Mouse (Mus musculus) hindbrain, embryonic 11.5 days (tissue): ENCODE measurements around the gene Gtf2h4. TPM values are rescaled to one million over a fixed set of nuclear protein-coding genes. Genes with fewer than 3 reads are reported as not detected.

Experiments
- ATAC-seq: fragments of 200-750 bp; cut with Nextera tagmentation; 2 replicates; pipeline ENCODE4 v1.8.0; 2017; ENCODE audit warnings: mild to moderate bottlenecking, moderate TSS enrichment, moderate library complexity; ENCODE audit not compliant: low FRiP score
- DNase-seq: peaks from one replicate; pipeline ENCODE4 v3.0.0-alpha.2; 2015; ENCODE audit warnings: low spot score
- H3K27ac ChIP-seq: fragments of 300-500 bp; sonication (generic); 2 replicates; pipeline ENCODE4 v1.5.1; 2014; ENCODE audit warnings: mild to moderate bottlenecking, low read depth, low read length
- H3K27me3 ChIP-seq: fragments of 300-500 bp; sonication (generic); 2 replicates; pipeline ENCODE4 v1.6.1; 2014; ENCODE audit warnings: mild to moderate bottlenecking, low read length, moderate library complexity, mixed read lengths; ENCODE audit not compliant: control insufficient read depth, insufficient read depth
- H3K36me3 ChIP-seq: fragments of 300-500 bp; sonication (generic); 2 replicates; pipeline ENCODE4 v1.6.1; 2014; ENCODE audit warnings: mild to moderate bottlenecking, low read length, moderate library complexity, mixed read lengths; ENCODE audit not compliant: control insufficient read depth, insufficient read depth
- H3K4me1 ChIP-seq: fragments of 300-500 bp; sonication (generic); replicated peaks from 2 replicates; pipeline ENCODE4 v1.6.1; 2014; ENCODE audit warnings: low read length, mixed read lengths; ENCODE audit not compliant: control insufficient read depth, insufficient read depth
- H3K4me2 ChIP-seq: fragments of 300-500 bp; sonication (generic); replicated peaks from 2 replicates; pipeline ENCODE4 v1.6.1; 2014; ENCODE audit warnings: mild to moderate bottlenecking, low read depth, low read length
- H3K4me3 ChIP-seq: fragments of 300-500 bp; sonication (generic); 2 replicates; pipeline ENCODE4 v1.5.1; 2014; ENCODE audit warnings: low read depth, low read length
- H3K9ac ChIP-seq: fragments of 300-500 bp; sonication (generic); 2 replicates; pipeline ENCODE4 v1.6.1; 2014; ENCODE audit warnings: low read depth, low read length
- H3K9me3 ChIP-seq: fragments of 300-500 bp; sonication (generic); 2 replicates; pipeline ENCODE4 v1.6.1; 2016; ENCODE audit warnings: low read length; ENCODE audit not compliant: control insufficient read depth
- WGBS: fragments of 180-500 bp; shearing (Covaris S2); extraction: QIAGEN DNeasy Blood & Tissue Kit; methylation state at CpG from one replicate; pipeline ENCODE4 v1.1.7; 2014; 5-methylcytosine and 5-hydroxymethylcytosine counted together
- polyA plus RNA-seq: library from polyadenylated mRNA; unstranded; fragments of >200 nt; fragmentation: Nextera tagmentation; extraction: Ambion mirVana; gene quantifications from 2 replicates; pipeline ENCODE4 v1.2.1, GENCODE M21; 2014

The Gtf2h4 gene
- polyA plus RNA-seq, 1 experiment from 2014 or later = 41.4 TPM

- WGBS = 71% methylated on average over 7 of the region's 7 CpGs
- no peaks in the 10 kb centered on the region for H3K9me3 ChIP-seq
- no peaks in the 10 kb centered on the region for H3K36me3 ChIP-seq
- no peak for ATAC-seq
- no peak for DNase-seq
- H3K4me2 ChIP-seq = no peak overlapping the region
- H3K27me3 ChIP-seq = no peaks in the 10 kb centered on the region
- no peak overlapping the region for H3K27ac ChIP-seq
- no peak overlapping the region for H3K9ac ChIP-seq
- H3K4me1 ChIP-seq = peaks cover 9% of the 10 kb centered on the region; the same call in 1 of the 2 replicates
- no peak overlapping the region for H3K4me3 ChIP-seq
These were observed 34.4 kb upstream of the Gtf2h4 start for GRCm38 (mm10) chr17:35707929-35708328.

GRCm38 (mm10) chr17:35705836-35706235 is 32.3 kb upstream of the Gtf2h4 start:
- Histone ChIP-seq H3K4me2 (no peak overlapping the region), H3K4me3 (no peak overlapping the region), H3K4me1 (peaks cover 6% of the 10 kb centered on the region; the same call in 1 of the 2 replicates)

GRCm38 (mm10) chr17:35704621-35705464 is 31.3 kb upstream of the Gtf2h4 start, which contains the start of gene Ddr1:
Gene Ddr1, minus strand, starts transcription at chr17:35704621.
- peak within 1 kb of the TSS; percentile 54 for H3K4me2 ChIP-seq
- H3K36me3 ChIP-seq = no peaks in the 10 kb centered on the region
- peak within 1 kb of the TSS; percentile 100 for H3K27ac ChIP-seq
- DNase-seq = peak; percentile 90
- H3K4me3 ChIP-seq = peak within 1 kb of the TSS; percentile 93
- peaks cover 2% of the 10 kb centered on the region; the same call in 1 of the 2 replicates for H3K4me1 ChIP-seq
- WGBS = 3% methylated on average over 19 of the region's 19 CpGs
- H3K27me3 ChIP-seq = no peaks in the 10 kb centered on the region
- H3K9me3 ChIP-seq = no peaks in the 10 kb centered on the region
- peak; percentile 83 for ATAC-seq
- peak within 1 kb of the TSS; percentile 89 for H3K9ac ChIP-seq

More at GRCm38 (mm10) chr17:35705836-35706235, 32.3 kb upstream of the Gtf2h4 start:
- ATAC-seq (no peak), DNase-seq (peak; percentile 62)
- Histone ChIP-seq H3K9me3 (no peaks in the 10 kb centered on the region), H3K27ac (peak overlapping the region; percentile 100), H3K9ac (no peak overlapping the region), H3K36me3 (no peaks in the 10 kb centered on the region), H3K27me3 (no peaks in the 10 kb centered on the region)
- WGBS = 21% methylated on average over 4 of the region's 4 CpGs

GRCm38 (mm10) chr17:35703751-35704271 is 30.3 kb upstream of the Gtf2h4 start:
- Histone ChIP-seq H3K4me2 (peak overlapping the region; percentile 54), H3K9me3 (no peaks in the 10 kb centered on the region), H3K36me3 (no peaks in the 10 kb centered on the region), H3K27ac (peak overlapping the region; percentile 100), H3K27me3 (no peaks in the 10 kb centered on the region), H3K4me3 (peak overlapping the region; percentile 93), H3K9ac (peak overlapping the region; percentile 89), H3K4me1 (peaks cover 6% of the 10 kb centered on the region)
- ATAC-seq (peak; percentile 86), DNase-seq (peak; percentile 93)
- under 1% methylated on average over 14 of the region's 14 CpGs for WGBS

GRCm38 (mm10) chr17:35703065-35703464 is 29.5 kb upstream of the Gtf2h4 start:
- H3K4me1 ChIP-seq = peaks cover 6% of the 10 kb centered on the region
- H3K36me3 ChIP-seq = no peaks in the 10 kb centered on the region
- peak overlapping the region; percentile 93 for H3K4me3 ChIP-seq
- ATAC-seq (no peak), DNase-seq (peak; percentile 41)
- no peaks in the 10 kb centered on the region for H3K27me3 ChIP-seq
- peak overlapping the region; percentile 97 for H3K9ac ChIP-seq
- 6% methylated on average over 2 of the region's 2 CpGs for WGBS
- H3K9me3 ChIP-seq = no peaks in the 10 kb centered on the region
- peak overlapping the region; percentile 100 for H3K27ac ChIP-seq
- peak overlapping the region; percentile 88 for H3K4me2 ChIP-seq

GRCm38 (mm10) chr17:35702605-35703004 is 29.1 kb upstream of the Gtf2h4 start:
- Histone ChIP-seq H3K36me3 (no peaks in the 10 kb centered on the region), H3K9ac (peak overlapping the region; percentile 97), H3K4me1 (peaks cover 7% of the 10 kb centered on the region), H3K27ac (peak overlapping the region; percentile 100), H3K27me3 (no peaks in the 10 kb centered on the region), H3K4me2 (peak overlapping the region; percentile 88), H3K9me3 (no peaks in the 10 kb centered on the region), H3K4me3 (peak overlapping the region; percentile 93)
- no peak for ATAC-seq
- WGBS = 5% methylated on average over 4 of the region's 4 CpGs
- peak; percentile 46 for DNase-seq

GRCm38 (mm10) chr17:35701978-35702461 is 28.5 kb upstream of the Gtf2h4 start:
- Histone ChIP-seq H3K4me1 (peaks cover 12% of the 10 kb centered on the region), H3K4me2 (peak overlapping the region; percentile 88), H3K9ac (peak overlapping the region; percentile 97), H3K4me3 (peak overlapping the region; percentile 93), H3K27me3 (no peaks in the 10 kb centered on the region), H3K9me3 (no peaks in the 10 kb centered on the region), H3K27ac (peak overlapping the region; percentile 100), H3K36me3 (no peaks in the 10 kb centered on the region)
- 1% methylated on average over 16 of the region's 16 CpGs for WGBS
- ATAC-seq (no peak), DNase-seq (peak; percentile 59)

GRCm38 (mm10) chr17:35701203-35701977 is 27.9 kb upstream of the Gtf2h4 start:
- Histone ChIP-seq H3K27ac (peak overlapping the region; percentile 100), H3K9ac (peak overlapping the region; percentile 97), H3K27me3 (no peaks in the 10 kb centered on the region), H3K4me2 (peak overlapping the region; percentile 88), H3K4me1 (peaks cover 12% of the 10 kb centered on the region), H3K4me3 (peak overlapping the region; percentile 93), H3K36me3 (no peaks in the 10 kb centered on the region), H3K9me3 (no peaks in the 10 kb centered on the region)
- ATAC-seq = no peak
- 1% methylated on average over 16 of the region's 16 CpGs for WGBS
- DNase-seq = peak; percentile 59
